Mouse (Mus musculus) liver, postnatal 0 days (tissue): ENCODE results near the gene Gm10181.

Source experiments
- CTCF ChIP-seq: sonication (generic); IDR thresholded peaks from 2 replicates; pipeline ENCODE4 v1.5.1; 2016; ENCODE audit warnings: antibody characterized with exemption, low read depth
- EP300 ChIP-seq: IDR thresholded peaks from 2 replicates; pipeline ENCODE4 v1.6.1; 2016; ENCODE audit warnings: antibody characterized with exemption, low read depth, mild to moderate bottlenecking

DNA sequence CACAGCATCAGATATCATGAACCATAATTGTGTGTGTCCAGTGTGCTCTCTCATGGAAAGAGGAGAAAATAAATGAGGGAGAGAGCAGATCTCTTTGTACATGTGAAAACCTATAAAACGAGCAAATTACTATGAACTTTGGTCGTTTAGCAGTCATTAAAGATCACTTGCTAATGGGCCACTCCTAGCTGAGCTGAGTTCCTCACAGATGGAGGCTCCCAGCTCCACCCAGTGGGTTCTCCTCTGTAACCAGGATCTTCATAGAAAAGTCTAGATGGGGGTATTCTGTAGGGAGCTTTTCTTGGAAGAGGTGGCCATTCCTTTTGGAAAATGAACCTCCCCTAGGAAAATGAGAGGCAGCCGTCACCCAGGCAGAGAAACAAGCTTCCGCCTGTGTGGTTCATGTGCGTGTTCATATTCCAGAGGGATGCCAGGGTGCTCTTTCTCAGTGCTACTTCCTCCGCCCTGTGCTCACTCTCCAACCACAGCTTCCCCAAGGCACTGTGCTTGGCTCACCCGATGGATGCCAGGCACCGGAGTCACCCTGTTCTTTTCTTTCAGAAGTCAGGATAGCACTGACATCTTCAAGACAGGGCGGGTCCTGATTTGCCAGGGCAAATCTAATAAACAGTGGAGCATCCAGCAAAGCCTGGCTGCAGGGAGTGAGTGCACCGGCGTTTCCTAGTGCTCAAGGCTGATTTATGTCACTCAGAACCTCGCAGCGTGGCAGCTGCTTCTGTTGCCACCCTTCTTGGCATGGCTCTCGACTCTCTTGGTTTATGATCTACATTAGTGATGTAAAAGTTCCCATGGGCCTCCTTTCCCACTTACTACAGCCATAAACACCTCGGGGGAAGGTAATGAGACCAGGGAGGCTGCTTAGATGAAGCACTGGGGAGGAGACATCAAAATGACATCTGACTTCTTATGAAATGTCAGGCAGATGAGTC, 46.8 kb upstream of the Gm10181 start:
- no peak for TF ChIP-seq EP300
- no peak for TF ChIP-seq CTCF
